In the genomic region with DNA sequence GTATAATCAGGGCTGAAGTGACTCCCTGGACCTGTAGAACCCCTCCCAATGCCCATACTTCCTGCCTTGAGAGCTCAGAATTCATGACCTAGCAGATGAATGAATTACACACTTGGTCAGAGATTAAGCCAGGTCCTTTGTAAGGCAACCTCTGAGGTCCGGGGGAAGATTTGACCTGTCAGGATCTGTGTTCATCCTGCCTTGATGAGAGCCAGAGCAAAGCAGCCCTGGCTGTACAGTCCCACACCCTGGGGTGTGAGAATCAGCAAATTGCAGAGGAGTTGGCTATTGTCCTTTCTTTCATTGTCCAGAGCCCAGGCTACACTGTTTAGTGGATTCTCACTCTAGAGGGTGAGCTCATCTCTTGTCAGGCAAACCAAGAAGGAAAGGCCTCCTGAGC, we compare ENCODE assay signal across 25 mouse cellular contexts.
DNase-seq lines count a peak whose midpoint lies in the region; ATAC-seq lines count a peak whose summit lies in the region.
"Had no signal": no experiment of that assay in that cellular context is flagged by ENCODE, and none has a peak within 500 bp of the region (broad histone marks: within the 10 kb centered on the region; RNA-seq: fewer than 3 reads in every experiment).

No protein-coding gene starts in this region.

- peaks cover 21% of the 10 kb centered on the region; the same call in 1 of the 2 replicates for H3K27me3 ChIP-seq in neural tube, embryonic 15.5 days (replicated peaks)
- H3K27me3 ChIP-seq: CH12.LX; heart, embryonic 15.5 days had no signal

- no peak for ATAC-seq in neural tube, embryonic 15.5 days (ENCODE audit: low FRiP score)
- ATAC-seq: forebrain, embryonic 13.5 days; inflammation-experienced regulatory T-cells, adult 6 months had no signal

- no peak overlapping the region for H3K4me2 ChIP-seq in neural tube, embryonic 15.5 days
- H3K4me2 ChIP-seq: forebrain, embryonic 13.5 days; heart, embryonic 15.5 days; hindbrain, embryonic 14.5 days; limb, embryonic 13.5 days; liver, embryonic 11.5 days; lung, embryonic 15.5 days had no signal

- no peaks in the 10 kb centered on the region for H3K9me3 ChIP-seq in neural tube, embryonic 15.5 days (replicated peaks)
- H3K9me3 ChIP-seq: forebrain, embryonic 13.5 days; heart, embryonic 10.5 days; heart, embryonic 15.5 days; limb, embryonic 13.5 days; lung, embryonic 15.5 days had no signal

- no peaks in the 10 kb centered on the region for H3K4me1 ChIP-seq in neural tube, embryonic 15.5 days
- H3K4me1 ChIP-seq: forebrain, embryonic 13.5 days; heart, embryonic 10.5 days; heart, embryonic 15.5 days; limb, embryonic 13.5 days; lung, embryonic 15.5 days had no signal

- intact Hi-C loops in left cerebral cortex, postnatal 4 days (cut with DNase I): no loop called here

- H3K36me3 ChIP-seq in neural tube, embryonic 15.5 days: no peaks in the 10 kb centered on the region
- H3K36me3 ChIP-seq: heart, embryonic 10.5 days; heart, embryonic 15.5 days; limb, embryonic 13.5 days; lung, embryonic 15.5 days had no signal

- H3K4me3 ChIP-seq in neural tube, embryonic 15.5 days (replicated peaks): no peak overlapping the region
- H3K4me3 ChIP-seq: forebrain, embryonic 13.5 days; heart, embryonic 10.5 days; heart, embryonic 15.5 days; limb, embryonic 13.5 days; lung, embryonic 15.5 days had no signal

- H3K27ac ChIP-seq in neural tube, embryonic 15.5 days (replicated peaks): no peak overlapping the region
- H3K27ac ChIP-seq: forebrain, embryonic 13.5 days; heart, embryonic 10.5 days; heart, embryonic 15.5 days; hindbrain, embryonic 14.5 days; limb, embryonic 13.5 days; lung, embryonic 15.5 days had no signal

- peak; percentile 3 for DNase-seq in left cerebral cortex, postnatal 4 days
- DNase-seq in left cerebral cortex, adult 9 months (ENCODE audit: low spot score in 2 of 2): no peak
- DNase-seq in ZHBTc4 (ENCODE audit: low read depth, low spot score): peak; percentile 0
- DNase-seq in embryo, embryonic 11 days: peak; percentile 1
- DNase-seq in frontal cortex, postnatal 10 days (ENCODE audit: low spot score in 2 of 2): no peak
- DNase-seq: adrenal gland, postnatal 36 days; B cell, adult 2 months; cerebellum, adult 18-20 months; cerebellum, postnatal 25 days; gastrocnemius, postnatal 14 days; heart, adult 11 months; kidney, adult 11 months; kidney, postnatal 14 days; midbrain, embryonic 14.5 days; thymus, postnatal 4 days had no signal

- no peak overlapping the region for H3K9ac ChIP-seq in neural tube, embryonic 15.5 days (replicated peaks)
- H3K9ac ChIP-seq: forebrain, embryonic 13.5 days; heart, embryonic 15.5 days; hindbrain, embryonic 14.5 days; limb, embryonic 13.5 days; lung, embryonic 15.5 days had no signal

- WGBS in neural tube, embryonic 15.5 days: 29% methylated on average over 1 of the region's 1 CpGs

Comparison
In these comparisons a context has a peak if more than half of its experiments do, and no peak if none do; other contexts are left out.
1. DNase-seq: peak in left cerebral cortex, postnatal 4 days (single experiment), ZHBTc4 (single experiment) and embryo, embryonic 11 days (single experiment); none in left cerebral cortex, adult 9 months (0 of 2) and frontal cortex, postnatal 10 days (0 of 2).